Mouse (Mus musculus) testis, adult 2 months (tissue): ENCODE data around the gene Myh9. TPM values are rescaled to one million over a fixed set of nuclear protein-coding genes. Genes with fewer than 3 reads are reported as not detected.
A peak's percentile ranks its signal among the peaks of the same experiment; 100 is the strongest.

Experiments
- H3K27ac ChIP-seq: fragments of 200-500 bp; 2 replicates; pipeline ENCODE4 v1.5.1; 2012; ENCODE audit warnings: low read depth, low read length; ENCODE audit not compliant: control insufficient read depth, insufficient read depth
- H3K27me3 ChIP-seq: fragments of 200-500 bp; 2 replicates; pipeline ENCODE4 v1.6.1; 2012; ENCODE audit warnings: mild to moderate bottlenecking, low read length, moderate library complexity; ENCODE audit not compliant: control insufficient read depth, insufficient read depth
- H3K36me3 ChIP-seq: fragments of 200-500 bp; 2 replicates; pipeline ENCODE4 v1.6.1; 2012; ENCODE audit warnings: mild to moderate bottlenecking, low read length; ENCODE audit not compliant: control insufficient read depth, insufficient read depth
- H3K4me1 ChIP-seq: fragments of 200-500 bp; 2 replicates; pipeline ENCODE4 v1.6.1; 2012; ENCODE audit warnings: low read length; ENCODE audit not compliant: control insufficient read depth, insufficient read depth
- H3K4me3 ChIP-seq: fragments of 200-500 bp; 2 replicates; pipeline ENCODE4 v1.5.1; 2012; ENCODE audit warnings: low read depth, mild to moderate bottlenecking, low read length, moderate library complexity, mixed read lengths; ENCODE audit not compliant: control insufficient read depth
- CTCF ChIP-seq: fragments of 200-500 bp; IDR thresholded peaks from 2 replicates; pipeline ENCODE4 v1.5.1; 2012; ENCODE audit warnings: low read depth, mild to moderate bottlenecking, inconsistent platforms, low read length, moderate library complexity; ENCODE audit not compliant: control insufficient read depth, insufficient read depth, insufficient replicate concordance
- POLR2A ChIP-seq: fragments of 200-500 bp; IDR thresholded peaks from 2 replicates; pipeline ENCODE4 v1.6.1; 2012; ENCODE audit warnings: low read depth, mild to moderate bottlenecking, inconsistent platforms, low read length, moderate library complexity; ENCODE audit not compliant: control insufficient read depth
- polyA plus RNA-seq: library from polyadenylated mRNA; depleted of rRNA; stranded (reverse); fragments of >200 nt; gene quantifications from 2 replicates; pipeline ENCODE4 v1.2.3, GENCODE M21; 2012

Myh9 gene
- polyA plus RNA-seq, 1 experiment = 4.5 TPM

GRCm38 (mm10) chr15:77815867-77816600 lies 25.9 kb downstream of the Myh9 start:
- no peak overlapping the region for H3K4me3 ChIP-seq
- no peaks in the 10 kb centered on the region for H3K36me3 ChIP-seq
- peak overlapping the region; percentile 81 for H3K27ac ChIP-seq
- no peaks in the 10 kb centered on the region for H3K27me3 ChIP-seq
- TF ChIP-seq CTCF (no peak), POLR2A (no peak)
- H3K4me1 ChIP-seq = peaks cover 2% of the 10 kb centered on the region; the same call in 1 of the 2 replicates

DNA sequence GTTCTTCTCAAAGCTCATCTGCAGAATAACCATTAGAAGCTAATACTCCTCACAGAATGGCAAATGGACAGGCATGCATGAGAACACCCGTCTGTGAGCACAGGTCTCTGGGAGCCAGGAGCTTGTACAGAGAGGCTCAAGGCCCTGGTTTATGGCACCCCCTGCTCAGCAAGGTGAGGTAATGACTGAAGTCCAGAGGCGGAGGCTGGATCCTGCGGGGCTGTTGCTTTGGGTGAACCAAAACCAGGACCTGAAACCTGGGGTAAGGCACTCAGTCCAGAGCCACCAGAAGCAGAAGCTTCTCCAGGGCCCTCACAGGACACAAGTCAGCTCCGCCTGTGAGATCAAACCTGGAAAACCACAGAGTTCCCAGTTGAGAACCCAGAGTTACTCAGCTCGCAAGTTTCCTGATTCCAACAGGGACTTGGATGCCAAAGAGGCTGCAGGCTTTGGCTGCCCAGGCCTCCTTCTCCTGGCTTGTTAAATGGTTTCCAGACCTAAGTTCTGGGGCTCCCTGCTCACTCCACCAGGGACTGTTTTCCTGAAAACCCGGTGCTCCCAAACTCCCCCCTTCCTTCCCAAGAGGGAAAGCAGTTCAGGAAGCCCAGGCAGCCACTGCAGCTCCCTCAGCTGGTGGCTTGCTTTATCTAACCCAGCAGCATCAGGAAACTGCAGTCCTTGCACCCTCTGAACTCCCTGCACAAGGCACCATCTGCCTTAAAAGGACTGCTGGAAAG lies 28.2 kb downstream of the Myh9 start:
- Histone ChIP-seq H3K36me3 (no peaks in the 10 kb centered on the region), H3K27ac (no peak overlapping the region), H3K4me1 (peaks cover 2% of the 10 kb centered on the region; the same call in 1 of the 2 replicates), H3K4me3 (no peak overlapping the region), H3K27me3 (no peaks in the 10 kb centered on the region)
- TF ChIP-seq POLR2A = no peak
- TF ChIP-seq CTCF = no peak

GRCm38 (mm10) chr15:77812578-77812977 lies 29.4 kb downstream of the Myh9 start:
- H3K36me3 ChIP-seq = no peaks in the 10 kb centered on the region

DNA sequence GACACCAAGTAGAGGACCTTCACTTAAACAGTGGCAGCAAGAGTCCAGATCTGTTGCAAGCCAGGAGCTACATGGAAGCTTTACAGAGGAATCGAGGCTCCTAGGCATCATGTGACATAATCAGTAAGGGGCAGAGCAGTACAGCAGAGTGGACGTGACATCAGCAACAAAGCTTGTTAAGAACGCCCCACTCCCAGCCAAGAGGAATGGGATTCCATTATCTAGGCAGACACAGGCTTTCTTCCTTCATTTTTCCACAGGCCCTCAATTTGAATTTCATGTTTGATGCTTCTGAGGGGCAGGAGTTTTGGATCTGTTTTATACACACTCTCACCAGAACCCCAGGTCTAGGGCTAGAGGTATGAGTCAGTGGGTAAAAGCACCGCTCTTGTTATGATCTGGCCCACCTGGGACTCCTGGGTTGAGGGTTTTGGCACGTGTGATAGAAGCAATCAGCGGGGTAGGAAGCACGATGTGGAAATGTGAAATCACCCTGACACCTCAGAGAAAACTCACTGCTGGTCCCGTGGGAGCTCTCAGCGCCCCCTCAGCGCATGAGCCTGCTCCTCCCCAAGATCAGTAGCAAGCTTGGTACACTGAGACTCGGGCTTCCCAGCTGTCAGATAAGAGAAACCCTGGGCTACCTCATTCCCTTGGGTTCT lies 30.7 kb downstream of the Myh9 start:
- no peaks in the 10 kb centered on the region for H3K27me3 ChIP-seq
- H3K4me1 ChIP-seq = no peaks in the 10 kb centered on the region; the same call in 1 of the 2 replicates
- no peak overlapping the region for H3K27ac ChIP-seq
- no peaks in the 10 kb centered on the region for H3K36me3 ChIP-seq
- no peak overlapping the region for H3K4me3 ChIP-seq
- TF ChIP-seq CTCF (no peak), POLR2A (no peak)

More at GRCm38 (mm10) chr15:77812578-77812977, 29.4 kb downstream of the Myh9 start:
- Histone ChIP-seq H3K27ac (no peak overlapping the region), H3K4me1 (peaks cover 2% of the 10 kb centered on the region; the same call in 1 of the 2 replicates), H3K4me3 (no peak overlapping the region), H3K27me3 (no peaks in the 10 kb centered on the region)
- no peak for TF ChIP-seq CTCF
- TF ChIP-seq POLR2A = no peak

DNA sequence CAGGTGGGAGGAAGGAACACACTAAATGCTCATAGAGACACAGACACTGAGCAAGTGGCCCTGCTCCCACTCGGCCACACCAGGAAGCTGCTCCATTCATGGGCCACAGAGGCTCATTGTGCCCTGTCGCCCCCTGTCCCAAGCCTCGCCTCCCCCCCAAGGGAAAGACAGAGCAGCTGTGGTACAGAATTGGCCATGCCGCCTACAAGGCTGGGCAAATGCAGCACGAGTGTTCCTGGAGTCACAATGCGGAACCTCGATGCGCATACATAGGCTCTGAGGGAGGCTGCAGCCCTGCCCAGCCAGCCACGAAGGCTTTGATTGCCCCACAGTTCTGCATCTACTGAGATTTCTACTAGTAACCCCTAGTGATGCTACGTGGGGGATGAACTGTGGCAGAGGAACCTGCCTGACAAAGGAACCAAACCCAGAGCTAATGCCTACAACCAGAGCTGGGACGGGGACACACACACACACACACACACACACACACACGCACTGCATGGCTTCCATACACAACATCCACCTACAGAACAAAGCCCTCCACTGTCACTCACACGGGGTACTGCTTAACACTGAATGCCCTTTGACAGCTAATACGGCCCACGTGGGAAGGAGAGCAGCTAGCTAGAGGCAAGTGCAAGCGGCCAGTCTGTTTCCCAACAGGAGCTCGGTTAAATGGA lies 31.4 kb downstream of the Myh9 start:
- Histone ChIP-seq H3K27me3 (no peaks in the 10 kb centered on the region), H3K4me1 (no peaks in the 10 kb centered on the region; the same call in 1 of the 2 replicates), H3K36me3 (no peaks in the 10 kb centered on the region), H3K4me3 (no peak overlapping the region), H3K27ac (no peak overlapping the region)
- no peak for TF ChIP-seq CTCF
- TF ChIP-seq POLR2A = no peak

- no peaks in the 10 kb centered on the region for H3K27me3 ChIP-seq
- no peak for TF ChIP-seq POLR2A
- no peak for TF ChIP-seq CTCF
- H3K36me3 ChIP-seq = no peaks in the 10 kb centered on the region
- no peak overlapping the region for H3K27ac ChIP-seq
- no peak overlapping the region for H3K4me3 ChIP-seq
- no peaks in the 10 kb centered on the region; the same call in 1 of the 2 replicates for H3K4me1 ChIP-seq
Measured at GRCm38 (mm10) chr15:77809434-77809833, 32.5 kb downstream of the Myh9 start.

DNA sequence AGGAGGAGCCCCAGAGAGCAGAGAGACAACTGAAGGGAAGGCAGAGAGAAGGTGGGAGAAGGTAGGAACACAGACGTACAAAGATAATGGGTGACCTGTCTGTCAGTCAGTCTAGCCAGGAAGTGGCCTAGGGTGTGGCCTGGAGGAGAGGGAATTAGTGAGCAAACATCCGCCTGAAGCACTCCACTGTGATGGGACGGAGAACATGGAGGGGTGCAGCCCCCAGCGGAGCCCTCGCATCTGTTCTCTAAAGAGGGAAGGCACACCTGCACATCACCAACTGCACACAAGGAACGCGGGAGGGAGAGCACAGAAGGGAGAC lies 34.8 kb downstream of the Myh9 start:
- H3K27me3 ChIP-seq = no peaks in the 10 kb centered on the region
- H3K27ac ChIP-seq = peak overlapping the region; percentile 14; the same call in 1 of the 2 replicates
- no peaks in the 10 kb centered on the region for H3K36me3 ChIP-seq
- no peak for TF ChIP-seq POLR2A
- TF ChIP-seq CTCF = no peak
- H3K4me3 ChIP-seq = no peak overlapping the region
- H3K4me1 ChIP-seq = no peaks in the 10 kb centered on the region; the same call in 1 of the 2 replicates
